Mouse (Mus musculus) hindbrain, embryonic 16.5 days (tissue): Measurements from ENCODE around the gene Pkd2. TPM values are rescaled to one million over a fixed set of nuclear protein-coding genes. Genes with fewer than 3 reads are reported as not detected.

Experiments
- ATAC-seq: fragments of 200-750 bp; cut with Nextera tagmentation; 2 replicates; pipeline ENCODE4 v1.8.0; 2017; ENCODE audit warnings: moderate TSS enrichment, moderate library complexity
- H3K27ac ChIP-seq: fragments of 300-500 bp; sonication (generic); 2 replicates; pipeline ENCODE4 v1.5.1; 2014; ENCODE audit warnings: low read depth, mild to moderate bottlenecking, control low read depth, low read length, moderate library complexity
- H3K27me3 ChIP-seq: fragments of 300-500 bp; sonication (generic); replicated peaks from 2 replicates; pipeline ENCODE4 v1.6.1; 2014; ENCODE audit warnings: low read length; ENCODE audit not compliant: control insufficient read depth, insufficient read depth
- H3K36me3 ChIP-seq: fragments of 300-500 bp; sonication (generic); 2 replicates; pipeline ENCODE4 v1.6.1; 2014; ENCODE audit warnings: mild to moderate bottlenecking, low read length, moderate library complexity, mixed read lengths; ENCODE audit not compliant: control insufficient read depth, insufficient read depth
- H3K4me1 ChIP-seq: fragments of 300-500 bp; sonication (generic); 2 replicates; pipeline ENCODE4 v1.6.1; 2014; ENCODE audit warnings: low read depth, low read length; ENCODE audit not compliant: control insufficient read depth, insufficient read depth
- H3K4me2 ChIP-seq: fragments of 300-500 bp; sonication (generic); 2 replicates; pipeline ENCODE4 v1.6.1; 2014; ENCODE audit warnings: mild to moderate bottlenecking, low read length, control low read depth, moderate library complexity
- H3K4me3 ChIP-seq: fragments of 300-500 bp; sonication (generic); 2 replicates; pipeline ENCODE4 v1.5.1; 2014; ENCODE audit warnings: mild to moderate bottlenecking, low read length, control low read depth, moderate library complexity
- H3K9ac ChIP-seq: fragments of 300-500 bp; sonication (generic); 2 replicates; pipeline ENCODE4 v1.6.1; 2014; ENCODE audit warnings: low read depth, mild to moderate bottlenecking, control low read depth, low read length, moderate library complexity
- H3K9me3 ChIP-seq: fragments of 300-500 bp; sonication (generic); 2 replicates; pipeline ENCODE4 v1.6.1; 2014; ENCODE audit warnings: mild to moderate bottlenecking, low read length, moderate library complexity; ENCODE audit not compliant: control insufficient read depth
- WGBS: fragments of 180-500 bp; shearing (Covaris S2); extraction: QIAGEN DNeasy Blood & Tissue Kit; methylation state at CpG from one replicate; pipeline ENCODE4 v1.1.7; 2014; 5-methylcytosine and 5-hydroxymethylcytosine counted together
- polyA plus RNA-seq: library from polyadenylated mRNA; unstranded; fragments of >200 nt; fragmentation: Nextera tagmentation; extraction: Ambion mirVana; gene quantifications from 2 replicates; pipeline ENCODE4 v1.2.1, GENCODE M21; 2015

Pkd2 gene
- polyA plus RNA-seq, 1 experiment from 2014 or later, result 5.8 TPM

- H3K27me3 ChIP-seq, result no peaks in the 10 kb centered on the region
- peak overlapping the region; percentile 61 for H3K4me2 ChIP-seq
- H3K4me1 ChIP-seq, result peaks cover 16% of the 10 kb centered on the region
- H3K4me3 ChIP-seq, result peak overlapping the region; percentile 77
- ATAC-seq, result peak; percentile 80
- peak overlapping the region; percentile 95 for H3K27ac ChIP-seq
- H3K9ac ChIP-seq, result peak overlapping the region; percentile 94
- H3K36me3 ChIP-seq, result 0 out of 2 replicates have a peak, but pooled peaks cover 3% of the 10 kb centered on the region
- H3K9me3 ChIP-seq, result no peaks in the 10 kb centered on the region
- WGBS, result under 1% methylated on average over 69 of the region's 82 CpGs
Measured at GRCm38 (mm10) chr5:104459706-104460455, 631 bp downstream of the Pkd2 start.

DNA sequence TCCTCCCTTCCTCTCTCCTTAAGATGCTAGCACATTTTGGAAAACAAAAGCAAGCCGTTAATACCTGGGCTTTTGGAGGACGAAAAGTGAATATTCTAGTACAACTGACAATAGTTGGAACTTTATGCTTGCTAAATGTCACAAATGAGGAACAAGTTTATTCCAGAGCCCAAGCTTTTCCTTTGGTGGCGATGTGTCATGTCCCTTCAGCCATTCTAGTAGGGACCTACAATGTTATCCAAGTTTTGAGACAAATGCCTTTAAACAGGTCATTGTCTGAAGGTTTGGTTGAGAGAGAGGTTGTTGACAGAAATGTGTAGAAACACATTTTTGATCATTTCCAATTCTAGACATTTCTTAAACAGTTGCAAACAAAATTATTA lies 1.2 kb downstream of the Pkd2 start:
- Histone ChIP-seq H3K4me3 (peak overlapping the region; percentile 77), H3K4me1 (peaks cover 16% of the 10 kb centered on the region)
- WGBS, result 27% methylated on average over 3 of the region's 3 CpGs

GRCm38 (mm10) chr5:104460856-104461255 lies 1.6 kb downstream of the Pkd2 start:
- Histone ChIP-seq H3K36me3 (peaks cover 11% of the 10 kb centered on the region), H3K27me3 (no peaks in the 10 kb centered on the region), H3K9ac (no peak overlapping the region), H3K4me1 (peaks cover 16% of the 10 kb centered on the region), H3K27ac (no peak overlapping the region), H3K9me3 (no peaks in the 10 kb centered on the region), H3K4me2 (peak overlapping the region; percentile 61), H3K4me3 (peak overlapping the region; percentile 77)
- WGBS, result 47% methylated on average over 6 of the region's 7 CpGs
- no peak for ATAC-seq

More for the DNA sequence above, 1.2 kb downstream of the Pkd2 start:
- no peaks in the 10 kb centered on the region for H3K27me3 ChIP-seq
- H3K27ac ChIP-seq, result peak overlapping the region; percentile 95
- peak overlapping the region; percentile 94 for H3K9ac ChIP-seq
- ATAC-seq, result no peak
- H3K36me3 ChIP-seq, result peaks cover 6% of the 10 kb centered on the region
- no peaks in the 10 kb centered on the region for H3K9me3 ChIP-seq
- H3K4me2 ChIP-seq, result peak overlapping the region; percentile 61

GRCm38 (mm10) chr5:104465279-104465678 lies 6.0 kb downstream of the Pkd2 start:
- Histone ChIP-seq H3K9ac (no peak overlapping the region), H3K4me2 (no peak overlapping the region), H3K4me3 (no peak overlapping the region), H3K27ac (no peak overlapping the region), H3K9me3 (no peaks in the 10 kb centered on the region), H3K36me3 (peaks cover 24% of the 10 kb centered on the region), H3K27me3 (no peaks in the 10 kb centered on the region), H3K4me1 (peaks cover 8% of the 10 kb centered on the region)
- 88% methylated on average over 8 of the region's 8 CpGs for WGBS
- ATAC-seq, result no peak

DNA sequence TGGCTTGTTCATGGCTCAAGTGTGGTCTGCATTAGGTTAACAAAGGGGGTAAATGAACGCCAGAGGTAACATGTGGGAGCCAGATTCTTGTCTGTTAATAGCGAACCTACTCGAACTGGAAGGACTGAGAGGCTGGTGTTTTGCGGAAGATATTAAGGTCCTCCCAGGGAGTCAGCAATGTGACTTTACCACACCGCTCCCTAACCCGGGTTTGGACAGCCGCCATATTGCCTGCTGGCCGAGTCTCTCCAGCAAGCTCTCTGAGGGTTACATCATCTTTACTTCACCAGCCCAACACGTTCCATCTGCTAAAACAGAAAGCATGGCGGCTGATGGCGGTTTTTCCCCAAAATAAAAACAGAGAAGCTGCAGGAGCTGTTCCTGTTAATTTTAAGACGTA lies 6.5 kb downstream of the Pkd2 start:
- Histone ChIP-seq H3K27me3 (no peaks in the 10 kb centered on the region), H3K4me1 (peaks cover 8% of the 10 kb centered on the region), H3K4me3 (no peak overlapping the region), H3K9ac (no peak overlapping the region), H3K36me3 (peaks cover 24% of the 10 kb centered on the region), H3K4me2 (no peak overlapping the region), H3K27ac (no peak overlapping the region), H3K9me3 (no peaks in the 10 kb centered on the region)
- whole genome bisulfite sequencing, result 86% methylated on average over 12 of the region's 12 CpGs
- no peak for ATAC-seq

- H3K9me3 ChIP-seq, result no peaks in the 10 kb centered on the region
- ATAC-seq, result no peak
- no peak overlapping the region for H3K27ac ChIP-seq
- no peak overlapping the region for H3K4me3 ChIP-seq
- H3K36me3 ChIP-seq, result peaks cover 25% of the 10 kb centered on the region
- H3K4me1 ChIP-seq, result peaks cover 2% of the 10 kb centered on the region; the same call in 1 of the 2 replicates
- H3K27me3 ChIP-seq, result no peaks in the 10 kb centered on the region
- H3K9ac ChIP-seq, result no peak overlapping the region
- H3K4me2 ChIP-seq, result no peak overlapping the region
- WGBS, result 96% methylated on average over 16 of the region's 16 CpGs
Measured at GRCm38 (mm10) chr5:104466816-104467215, 7.6 kb downstream of the Pkd2 start.

DNA sequence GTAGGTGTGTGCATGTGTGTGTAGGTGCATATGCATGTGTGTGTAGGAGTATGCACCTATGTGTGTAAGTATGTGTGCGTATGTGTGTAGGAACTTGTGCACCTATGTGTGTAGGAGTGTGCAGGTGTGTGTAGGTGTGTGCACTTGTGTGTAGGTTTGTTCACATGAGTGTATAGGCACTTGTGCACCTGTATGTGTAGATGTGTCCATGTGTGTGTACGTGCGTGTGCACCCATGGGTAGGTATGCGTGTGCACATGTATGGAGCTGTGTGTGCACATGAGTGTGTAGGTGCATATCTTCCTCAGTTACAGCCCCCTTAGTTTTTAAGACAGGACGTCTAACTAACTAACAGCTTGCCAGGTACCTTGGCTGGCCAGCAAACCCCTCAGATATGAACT lies 9.3 kb downstream of the Pkd2 start:
- H3K4me3 ChIP-seq, result no peak overlapping the region
- WGBS, result 91% methylated on average over 5 of the region's 5 CpGs
- H3K9ac ChIP-seq, result no peak overlapping the region
- no peaks in the 10 kb centered on the region for H3K27me3 ChIP-seq
- peaks cover 35% of the 10 kb centered on the region for H3K36me3 ChIP-seq
- no peak overlapping the region for H3K4me2 ChIP-seq
- H3K9me3 ChIP-seq, result no peaks in the 10 kb centered on the region
- no peak overlapping the region for H3K27ac ChIP-seq
- no peak for ATAC-seq
- no peaks in the 10 kb centered on the region for H3K4me1 ChIP-seq

DNA sequence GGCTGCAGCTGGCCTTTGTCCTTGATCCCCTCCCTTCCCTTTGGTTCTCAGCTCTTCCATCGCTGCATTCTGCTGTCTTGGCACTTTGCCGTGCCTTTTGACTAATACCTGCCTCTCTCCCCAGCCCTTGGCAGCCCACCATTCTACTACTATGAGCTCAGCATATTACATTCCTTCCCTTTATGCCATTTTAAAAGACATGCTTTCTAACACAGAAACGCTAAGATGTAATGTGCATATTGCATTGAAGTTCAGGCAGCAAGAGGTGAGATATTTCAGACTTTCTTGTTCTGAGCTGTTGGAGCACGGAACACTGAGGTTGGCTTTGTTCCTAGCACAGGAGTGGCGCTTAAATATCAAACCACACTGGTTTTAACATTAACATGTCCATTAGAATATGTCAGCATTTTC lies 11.7 kb downstream of the Pkd2 start:
- Histone ChIP-seq H3K4me3 (no peak overlapping the region), H3K36me3 (peaks cover 23% of the 10 kb centered on the region), H3K4me1 (no peaks in the 10 kb centered on the region), H3K4me2 (no peak overlapping the region), H3K9ac (no peak overlapping the region), H3K27ac (no peak overlapping the region), H3K27me3 (no peaks in the 10 kb centered on the region), H3K9me3 (no peaks in the 10 kb centered on the region)
- WGBS, result 84% methylated on average over 5 of the region's 5 CpGs
- no peak for ATAC-seq

DNA sequence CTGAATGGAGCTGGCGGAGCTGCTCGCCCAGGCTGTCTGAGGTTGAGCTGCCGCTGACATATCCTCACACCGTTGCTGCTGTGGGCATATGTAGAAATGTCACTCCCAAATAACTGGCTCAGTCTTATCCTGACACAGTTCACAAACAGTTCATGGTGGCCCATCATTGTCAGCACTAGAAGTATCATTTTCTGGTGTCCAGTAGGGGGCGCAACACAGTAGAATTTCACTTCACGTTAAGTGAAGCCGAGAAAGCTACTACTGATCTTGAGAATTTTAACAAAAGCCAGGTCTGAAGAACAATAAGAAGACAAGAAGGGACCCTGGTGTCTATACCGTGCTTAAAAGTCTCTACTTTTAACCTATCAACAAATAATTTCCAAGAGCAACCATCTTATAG lies 13.1 kb downstream of the Pkd2 start:
- peaks cover 17% of the 10 kb centered on the region for H3K36me3 ChIP-seq
- H3K27ac ChIP-seq, result no peak overlapping the region
- no peak overlapping the region for H3K4me3 ChIP-seq
- H3K9me3 ChIP-seq, result no peaks in the 10 kb centered on the region
- H3K9ac ChIP-seq, result no peak overlapping the region
- no peaks in the 10 kb centered on the region for H3K27me3 ChIP-seq
- 94% methylated on average over 8 of the region's 8 CpGs for WGBS
- no peaks in the 10 kb centered on the region for H3K4me1 ChIP-seq
- H3K4me2 ChIP-seq, result no peak overlapping the region
- no peak for ATAC-seq
